Mouse (Mus musculus): ENCODE measurements around the gene Spindoc. TPM values are rescaled to one million over a fixed set of nuclear protein-coding genes. Genes with fewer than 3 reads are reported as not detected.
A peak's percentile ranks its signal among the peaks of the same experiment; 100 is the strongest.

The Spindoc gene
- 17.4 and 18.2 TPM in 2 replicates for polyA plus RNA-seq (2015; fragmentation: Nextera tagmentation; extraction: Ambion mirVana)

DNA sequence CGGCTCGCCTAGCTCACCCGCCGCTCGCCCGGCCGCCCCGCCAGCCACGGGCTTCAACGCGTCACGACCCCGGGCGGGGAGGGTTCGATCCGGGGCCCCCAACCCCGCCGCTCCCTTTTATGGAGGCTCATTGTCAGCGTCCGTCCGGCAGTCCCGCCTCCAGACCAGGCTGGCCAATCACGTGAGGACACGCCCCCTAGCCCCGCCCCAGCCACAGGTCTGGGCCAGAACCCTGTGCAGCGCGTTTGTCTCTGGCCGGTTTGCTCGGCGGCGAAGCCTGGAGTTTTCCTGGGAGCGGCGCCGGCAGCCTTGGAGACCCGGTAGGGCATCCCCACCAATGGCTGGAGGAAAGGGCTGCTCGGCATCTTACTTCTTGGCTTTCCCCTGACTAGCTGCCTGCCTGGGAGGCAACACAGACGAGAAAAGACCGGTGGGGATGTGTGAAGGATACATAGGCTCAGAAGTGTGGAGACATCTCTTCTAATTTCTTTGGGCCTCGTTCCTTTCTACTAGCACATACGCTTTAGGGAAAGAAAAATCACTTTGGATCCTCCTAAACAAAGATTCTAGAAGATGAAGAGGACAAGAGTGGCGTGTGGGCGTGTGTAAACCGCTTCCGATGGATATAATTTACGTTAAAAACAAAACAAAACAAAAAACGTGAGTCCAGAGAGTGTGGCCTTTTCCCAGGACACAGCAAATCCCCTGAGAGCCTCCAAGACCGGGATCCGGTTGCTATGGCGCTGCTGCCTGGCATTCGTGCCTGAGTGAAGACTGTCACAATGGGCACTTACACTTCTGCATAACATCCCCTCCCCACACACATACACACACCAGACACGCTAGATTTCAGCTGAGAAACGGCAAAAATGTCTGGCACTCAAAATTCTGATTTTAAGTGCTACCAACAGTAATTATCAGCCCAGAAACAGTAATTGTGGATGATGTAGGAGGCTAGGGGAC, at the start of gene Spindoc:
TSS of gene Spindoc (minus strand) at position 92 of the 963 bp plus-strand sequence.
- H3K27ac ChIP-seq (ENCODE audit: low read length), result peak within 1 kb of the TSS; percentile 81
- H3K4me3 ChIP-seq (ENCODE audit: low read length), result peak within 1 kb of the TSS; percentile 86
- peaks cover 8% of the 10 kb centered on the region for H3K4me1 ChIP-seq (ENCODE audit: control insufficient read depth, insufficient read depth, low read length)
- peak within 1 kb of the TSS; percentile 81 for H3K4me2 ChIP-seq (ENCODE audit: low read depth, low read length)
- peak within 1 kb of the TSS; percentile 90 for H3K9ac ChIP-seq (ENCODE audit: low read depth, low read length)
- peak; percentile 100 for ATAC-seq
- WGBS, result 2% methylated on average over 44 of the region's 52 CpGs
- H3K36me3 ChIP-seq (ENCODE audit: control insufficient read depth, insufficient read depth, low read length), result no peaks in the 10 kb centered on the region
- no peaks in the 10 kb centered on the region for H3K27me3 ChIP-seq (replicated peaks; ENCODE audit: control insufficient read depth, insufficient read depth, low read length)
- H3K9me3 ChIP-seq (ENCODE audit: control insufficient read depth, low read length), result no peaks in the 10 kb centered on the region

DNA sequence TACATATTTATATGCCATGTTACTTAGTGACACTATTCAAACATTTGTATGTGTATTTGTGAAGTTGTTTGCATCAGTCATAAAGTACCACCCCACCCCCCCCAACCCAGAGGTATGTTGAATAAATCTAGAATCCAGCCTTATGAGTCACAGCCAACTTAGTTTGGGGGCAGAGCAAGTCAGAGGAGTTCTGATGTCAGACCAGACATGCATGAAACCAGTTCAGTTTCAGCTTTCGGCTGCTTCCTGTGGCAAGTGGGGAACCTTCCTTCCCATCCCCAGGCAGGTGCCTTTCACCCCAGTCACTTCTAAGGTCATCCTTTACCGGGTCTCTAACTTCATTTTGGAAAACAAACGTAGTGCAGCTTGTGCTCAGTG, 42.6 kb upstream of the Spindoc start:
- H3K27ac ChIP-seq (ENCODE audit: low read length), result no peak overlapping the region
- no peaks in the 10 kb centered on the region for H3K27me3 ChIP-seq (replicated peaks; ENCODE audit: control insufficient read depth, insufficient read depth, low read length)
- no peak overlapping the region for H3K4me3 ChIP-seq (ENCODE audit: low read length)
- no peak for ATAC-seq
- 43% methylated on average over 3 of the region's 3 CpGs for WGBS
- peaks cover 21% of the 10 kb centered on the region for H3K36me3 ChIP-seq (ENCODE audit: control insufficient read depth, insufficient read depth, low read length)
- H3K9ac ChIP-seq (ENCODE audit: low read depth, low read length), result no peak overlapping the region
- H3K9me3 ChIP-seq (ENCODE audit: control insufficient read depth, low read length), result no peaks in the 10 kb centered on the region
- no peak overlapping the region for H3K4me2 ChIP-seq (ENCODE audit: low read depth, low read length)
- H3K4me1 ChIP-seq (ENCODE audit: control insufficient read depth, insufficient read depth, low read length), result peaks cover 46% of the 10 kb centered on the region

DNA sequence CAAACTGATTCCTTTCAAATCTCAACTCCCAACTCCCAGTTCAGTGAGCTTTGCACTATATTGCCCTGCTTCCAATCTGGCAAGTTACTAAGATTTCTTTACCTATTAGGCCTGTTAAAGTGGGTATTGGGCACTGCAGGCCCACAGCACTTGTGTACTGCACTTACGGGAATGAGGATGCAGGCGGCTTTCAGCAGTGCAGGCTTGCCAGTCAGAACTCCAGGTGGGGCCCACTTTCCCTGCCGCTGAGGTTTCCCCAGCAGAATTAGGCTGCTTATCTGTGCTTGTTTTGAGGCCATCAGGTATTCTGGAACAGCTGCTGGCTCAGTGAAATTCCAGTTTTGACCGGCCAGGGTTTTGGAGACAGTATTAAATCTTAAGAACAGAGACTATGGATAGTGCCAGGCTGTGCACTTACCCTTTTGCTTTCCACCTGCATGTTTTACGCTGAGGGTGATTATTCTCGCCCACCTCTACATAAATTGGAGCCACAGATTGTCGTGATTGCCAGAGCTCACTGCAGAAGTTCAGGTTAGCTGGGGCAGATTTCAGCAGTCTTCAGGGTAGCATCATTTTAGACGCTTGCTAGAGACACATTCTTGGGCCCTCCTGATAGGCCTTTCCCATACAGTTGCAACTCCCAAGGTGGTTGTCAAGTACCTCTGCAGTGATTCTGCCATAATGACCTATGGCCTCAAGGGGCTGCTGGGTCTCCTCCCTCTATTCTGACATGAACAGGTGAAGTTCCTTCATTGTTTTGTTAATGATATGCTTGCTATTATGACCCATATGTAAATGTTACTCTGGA, 42.0 kb upstream of the Spindoc start:
- H3K27me3 ChIP-seq (replicated peaks; ENCODE audit: control insufficient read depth, insufficient read depth, low read length), result no peaks in the 10 kb centered on the region
- H3K36me3 ChIP-seq (ENCODE audit: control insufficient read depth, insufficient read depth, low read length), result peaks cover 18% of the 10 kb centered on the region
- H3K9ac ChIP-seq (ENCODE audit: low read depth, low read length), result no peak overlapping the region
- 0 out of 2 replicates have a peak overlapping the region, but pooled peaks have one; percentile 10 for H3K27ac ChIP-seq (ENCODE audit: low read length)
- no peaks in the 10 kb centered on the region for H3K9me3 ChIP-seq (ENCODE audit: control insufficient read depth, low read length)
- no peak for ATAC-seq
- no peak overlapping the region for H3K4me2 ChIP-seq (ENCODE audit: low read depth, low read length)
- peaks cover 52% of the 10 kb centered on the region for H3K4me1 ChIP-seq (ENCODE audit: control insufficient read depth, insufficient read depth, low read length)
- no peak overlapping the region for H3K4me3 ChIP-seq (ENCODE audit: low read length)
- 60% methylated on average over 8 of the region's 8 CpGs for WGBS

DNA sequence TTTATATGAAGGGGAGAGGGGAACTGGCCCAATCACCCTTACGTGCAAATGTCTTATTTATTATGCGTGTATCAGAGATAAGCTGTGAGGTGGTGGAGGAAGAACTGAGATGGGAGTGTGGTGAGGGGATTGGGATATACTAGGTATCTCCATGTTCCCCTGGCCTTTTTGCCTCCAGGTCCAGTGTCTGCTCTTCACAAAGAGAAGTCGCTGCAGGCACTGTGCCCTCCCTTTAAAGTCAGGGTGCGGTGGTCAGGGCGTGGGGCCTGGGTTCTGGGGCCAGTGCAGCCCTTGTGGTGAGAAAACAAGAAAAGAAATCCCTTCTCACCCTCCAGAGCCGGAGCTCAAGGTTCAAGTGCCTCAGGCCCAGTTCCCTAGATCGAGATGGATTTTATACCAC, 41.3 kb upstream of the Spindoc start:
- Histone ChIP-seq H3K4me2 (ENCODE audit: low read depth, low read length) (peak overlapping the region; percentile 35; the same call in 1 of the 2 replicates), H3K36me3 (ENCODE audit: control insufficient read depth, insufficient read depth, low read length) (peaks cover 18% of the 10 kb centered on the region), H3K9me3 (ENCODE audit: control insufficient read depth, low read length) (no peaks in the 10 kb centered on the region), H3K27me3 (replicated peaks; ENCODE audit: control insufficient read depth, insufficient read depth, low read length) (no peaks in the 10 kb centered on the region), H3K9ac (ENCODE audit: low read depth, low read length) (no peak overlapping the region), H3K4me3 (ENCODE audit: low read length) (no peak overlapping the region), H3K4me1 (ENCODE audit: control insufficient read depth, insufficient read depth, low read length) (peaks cover 59% of the 10 kb centered on the region), H3K27ac (ENCODE audit: low read length) (no peak overlapping the region)
- ATAC-seq, result no peak
- 75% methylated on average over 7 of the region's 7 CpGs for WGBS

DNA sequence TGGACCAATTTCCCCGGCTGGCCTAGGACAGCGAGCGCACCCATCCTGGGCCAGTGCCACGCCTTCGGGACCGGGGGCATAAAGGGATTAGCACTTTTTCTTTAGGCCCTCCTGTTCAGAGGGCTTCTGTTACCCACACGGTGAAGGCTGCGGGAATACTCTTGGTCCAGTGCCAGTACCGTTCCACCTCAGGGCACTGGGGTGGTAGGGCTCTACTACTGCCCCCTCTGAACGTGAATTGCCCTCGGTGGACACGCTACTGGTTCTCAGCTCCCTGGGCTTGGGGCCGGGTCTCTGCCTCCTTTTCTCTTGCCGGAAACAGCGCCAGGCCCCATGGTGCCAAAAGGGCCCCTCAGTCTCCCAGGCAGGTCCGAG, 40.8 kb upstream of the Spindoc start:
- Histone ChIP-seq H3K4me2 (ENCODE audit: low read depth, low read length) (peak overlapping the region; percentile 35), H3K4me1 (ENCODE audit: control insufficient read depth, insufficient read depth, low read length) (peaks cover 64% of the 10 kb centered on the region), H3K9ac (ENCODE audit: low read depth, low read length) (peak overlapping the region; percentile 46), H3K4me3 (ENCODE audit: low read length) (peak overlapping the region; percentile 15), H3K27me3 (replicated peaks; ENCODE audit: control insufficient read depth, insufficient read depth, low read length) (no peaks in the 10 kb centered on the region), H3K36me3 (ENCODE audit: control insufficient read depth, insufficient read depth, low read length) (peaks cover 18% of the 10 kb centered on the region), H3K27ac (ENCODE audit: low read length) (peak overlapping the region; percentile 38), H3K9me3 (ENCODE audit: control insufficient read depth, low read length) (no peaks in the 10 kb centered on the region)
- 41% methylated on average over 16 of the region's 16 CpGs for WGBS
- no peak for ATAC-seq

DNA sequence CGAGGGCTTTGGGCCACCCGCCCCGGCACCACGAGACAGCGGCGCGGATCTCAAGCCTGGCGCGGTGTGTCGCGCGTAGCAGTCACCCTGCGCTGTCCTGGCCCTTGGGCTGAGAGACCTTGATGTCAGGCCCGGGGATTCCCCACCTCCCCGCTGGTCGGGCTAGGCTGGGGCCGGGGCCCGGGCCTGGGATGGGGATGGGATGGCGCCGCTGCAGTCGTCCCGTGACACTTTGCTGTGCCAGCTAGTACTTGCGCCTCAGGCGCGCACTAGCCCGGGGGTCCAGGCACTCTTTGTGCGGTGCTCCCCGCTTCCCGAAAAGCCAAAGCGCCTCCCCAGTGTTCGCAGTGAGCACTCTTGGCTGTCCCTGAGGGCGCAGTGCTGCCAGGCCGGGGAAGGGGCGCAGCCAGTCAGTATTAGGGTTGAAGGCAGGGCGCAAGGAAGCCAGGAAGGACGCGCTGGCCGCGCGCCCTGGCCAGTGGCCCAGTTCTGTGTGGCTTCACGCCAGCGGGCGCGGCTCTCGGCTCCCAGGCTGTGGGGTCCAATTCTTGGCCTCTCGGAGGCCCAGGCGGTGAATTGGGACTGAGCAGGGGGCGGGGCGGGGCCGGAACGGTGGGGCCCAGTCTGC, 40.3 kb upstream of the Spindoc start:
- Histone ChIP-seq H3K36me3 (ENCODE audit: control insufficient read depth, insufficient read depth, low read length) (peaks cover 16% of the 10 kb centered on the region), H3K27ac (ENCODE audit: low read length) (peak overlapping the region; percentile 38), H3K4me3 (ENCODE audit: low read length) (peak overlapping the region; percentile 15), H3K27me3 (replicated peaks; ENCODE audit: control insufficient read depth, insufficient read depth, low read length) (no peaks in the 10 kb centered on the region), H3K9ac (ENCODE audit: low read depth, low read length) (peak overlapping the region; percentile 46), H3K9me3 (ENCODE audit: control insufficient read depth, low read length) (no peaks in the 10 kb centered on the region), H3K4me1 (ENCODE audit: control insufficient read depth, insufficient read depth, low read length) (peaks cover 65% of the 10 kb centered on the region), H3K4me2 (ENCODE audit: low read depth, low read length) (peak overlapping the region; percentile 35)
- WGBS, result 26% methylated on average over 51 of the region's 51 CpGs
- ATAC-seq, result peak; percentile 81

DNA sequence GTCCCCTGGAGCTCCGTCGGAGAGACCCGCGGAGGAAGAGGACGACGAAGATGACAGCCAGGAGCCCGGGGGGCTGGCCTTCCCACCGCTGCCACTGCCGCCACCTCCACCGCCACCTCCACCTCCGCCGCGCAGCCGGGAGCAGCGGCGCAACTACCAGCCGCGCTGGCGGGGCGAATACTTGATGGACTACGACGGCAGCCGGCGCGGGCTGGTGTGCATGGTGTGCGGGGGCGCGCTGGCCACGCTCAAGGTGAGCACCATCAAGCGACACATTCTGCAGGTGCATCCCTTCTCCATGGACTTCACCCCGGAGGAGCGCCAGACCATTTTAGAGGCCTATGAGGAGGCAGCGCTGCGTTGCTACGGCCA, 39.8 kb upstream of the Spindoc start:
- H3K27ac ChIP-seq (ENCODE audit: low read length), result peak overlapping the region; percentile 38
- no peak overlapping the region; the same call in 1 of the 2 replicates for H3K4me3 ChIP-seq (ENCODE audit: low read length)
- peak overlapping the region; percentile 35 for H3K4me2 ChIP-seq (ENCODE audit: low read depth, low read length)
- no peak for ATAC-seq
- 30% methylated on average over 34 of the region's 35 CpGs for WGBS
- peaks cover 65% of the 10 kb centered on the region for H3K4me1 ChIP-seq (ENCODE audit: control insufficient read depth, insufficient read depth, low read length)
- H3K9ac ChIP-seq (ENCODE audit: low read depth, low read length), result peak overlapping the region; percentile 46
- no peaks in the 10 kb centered on the region for H3K27me3 ChIP-seq (replicated peaks; ENCODE audit: control insufficient read depth, insufficient read depth, low read length)
- H3K36me3 ChIP-seq (ENCODE audit: control insufficient read depth, insufficient read depth, low read length), result peaks cover 12% of the 10 kb centered on the region
- H3K9me3 ChIP-seq (ENCODE audit: control insufficient read depth, low read length), result no peaks in the 10 kb centered on the region

DNA sequence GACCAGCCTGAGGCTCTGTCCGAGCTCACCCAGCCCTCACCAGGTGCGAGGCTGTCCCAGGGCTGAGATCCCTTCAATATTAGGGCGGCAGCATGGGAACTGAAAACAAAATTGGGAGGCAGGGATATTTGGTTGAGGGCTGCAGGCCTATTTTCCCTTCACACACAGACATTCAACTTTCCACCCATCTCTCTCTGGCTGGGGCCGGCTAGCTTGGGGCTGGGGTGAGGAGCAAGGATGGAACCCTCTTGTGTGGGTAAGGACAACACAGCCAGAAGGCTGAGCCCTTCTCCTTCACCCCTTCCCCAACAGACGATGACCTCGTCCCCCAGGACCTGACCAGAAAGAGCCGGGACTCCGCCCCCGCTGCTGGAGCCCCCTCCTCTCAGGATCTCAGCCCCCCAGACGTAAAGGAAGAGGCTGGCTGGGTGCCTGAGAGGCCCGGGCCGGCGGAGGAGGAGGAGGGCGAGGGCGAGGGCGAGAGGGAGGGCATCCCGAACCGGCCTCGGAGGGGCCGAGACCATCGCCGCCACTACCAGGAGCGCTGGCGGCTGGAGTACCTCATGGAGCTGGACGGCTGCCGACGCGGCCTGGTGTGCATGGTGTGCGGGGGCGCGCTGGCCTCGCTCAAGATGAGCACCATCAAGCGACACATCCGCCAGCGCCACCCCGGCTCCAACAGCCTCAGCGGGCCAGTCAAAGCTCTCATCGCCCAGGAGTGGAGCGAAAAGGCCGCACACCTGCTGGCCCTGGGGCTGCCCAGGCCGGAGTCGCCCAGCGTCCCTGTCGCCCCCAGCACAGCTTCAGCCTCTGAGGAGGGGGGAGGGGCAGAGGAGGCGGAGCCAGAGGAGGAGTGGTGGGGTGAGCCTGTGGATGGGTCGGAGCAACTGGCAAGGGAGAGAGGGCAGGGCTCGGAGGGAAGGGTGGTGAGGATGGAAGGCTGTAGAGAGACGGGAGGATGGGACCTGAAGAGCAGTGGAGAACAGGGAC, 39.1 kb upstream of the Spindoc start:
- 33% methylated on average over 48 of the region's 48 CpGs for WGBS
- H3K9ac ChIP-seq (ENCODE audit: low read depth, low read length), result peak overlapping the region; percentile 30

More for the DNA sequence above, 39.1 kb upstream of the Spindoc start:
- H3K36me3 ChIP-seq (ENCODE audit: control insufficient read depth, insufficient read depth, low read length), result peaks cover 12% of the 10 kb centered on the region
- peak overlapping the region; percentile 45 for H3K27ac ChIP-seq (ENCODE audit: low read length)
- no peaks in the 10 kb centered on the region for H3K9me3 ChIP-seq (ENCODE audit: control insufficient read depth, low read length)
- peaks cover 65% of the 10 kb centered on the region for H3K4me1 ChIP-seq (ENCODE audit: control insufficient read depth, insufficient read depth, low read length)
- H3K4me3 ChIP-seq (ENCODE audit: low read length), result no peak overlapping the region
- H3K27me3 ChIP-seq (replicated peaks; ENCODE audit: control insufficient read depth, insufficient read depth, low read length), result no peaks in the 10 kb centered on the region
- peak overlapping the region; percentile 35 for H3K4me2 ChIP-seq (ENCODE audit: low read depth, low read length)
- ATAC-seq, result 0 out of 2 replicates have a peak, but pooled peaks have one; percentile 2
